Mouse (Mus musculus): ENCODE measurements around the gene Syngr1.
A peak's percentile ranks its signal among the peaks of the same experiment; 100 is the strongest.

Gene Syngr1

DNA sequence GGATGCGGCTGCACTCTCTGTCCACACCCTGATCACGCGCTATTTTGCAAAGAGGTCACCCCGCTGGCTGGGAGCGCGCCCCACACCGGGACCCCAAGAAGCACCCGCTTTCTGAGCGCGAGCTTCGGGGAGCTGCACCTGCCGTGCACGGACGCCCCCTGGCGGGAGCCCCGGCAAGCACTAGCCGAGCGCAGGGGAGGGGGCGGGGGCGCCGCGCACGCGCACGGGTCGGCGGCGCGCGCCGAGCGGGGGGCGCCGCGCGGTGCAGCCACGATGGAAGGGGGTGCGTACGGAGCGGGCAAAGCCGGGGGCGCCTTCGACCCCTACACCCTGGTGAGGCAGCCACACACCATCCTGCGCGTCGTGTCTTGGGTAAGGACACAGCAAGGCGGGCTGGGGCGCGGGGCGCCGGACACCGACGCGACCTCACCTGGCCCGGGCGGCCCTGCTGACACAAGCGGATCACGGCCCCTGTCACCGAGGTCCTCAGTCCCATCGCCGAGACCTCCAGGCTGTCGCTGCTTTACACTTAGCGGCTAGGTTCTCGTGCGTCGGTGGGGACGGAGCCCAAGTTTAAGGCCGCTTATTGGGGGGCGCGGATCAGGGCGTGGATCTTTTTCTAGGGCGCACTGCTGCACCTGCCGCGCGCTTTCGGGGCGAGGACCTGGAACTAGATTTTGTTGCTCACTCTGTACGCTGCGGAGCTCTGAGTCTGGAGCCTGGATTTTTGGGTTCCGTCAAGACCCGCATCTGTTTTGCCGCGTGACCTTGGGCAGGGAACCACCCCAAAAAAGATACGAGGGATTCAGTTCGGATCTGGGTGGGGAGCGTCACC is at the start of gene Syngr1, which contains the start of gene Rpl3:
TSS of gene Syngr1 (plus strand) at position 214 of the 835 bp plus-strand sequence.
TSS of gene Rpl3 (minus strand) at position 748 of the 835 bp plus-strand sequence.
- peak; percentile 84 to 95 for DNase-seq

DNA sequence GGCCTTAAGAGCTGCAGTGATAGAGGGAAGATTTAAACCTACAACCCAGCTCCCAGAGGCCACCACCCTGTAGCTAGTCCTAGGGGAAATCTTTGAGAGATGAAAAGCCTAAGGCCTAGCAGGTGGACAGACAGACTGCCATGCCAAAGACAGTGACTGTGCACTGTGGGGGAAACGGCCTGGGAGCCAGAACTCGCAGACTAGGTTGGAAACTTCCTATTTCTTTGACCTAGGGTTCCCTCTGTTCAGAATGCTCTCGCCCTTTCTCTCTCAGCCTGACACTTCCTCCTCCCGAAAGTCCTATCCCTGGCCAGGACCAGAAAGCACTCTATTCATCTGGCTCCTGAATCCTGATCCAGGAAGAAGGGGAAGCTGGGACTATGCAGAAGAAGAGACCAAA is 49.0 kb upstream of the Syngr1 start:
- no peak for DNase-seq

DNA sequence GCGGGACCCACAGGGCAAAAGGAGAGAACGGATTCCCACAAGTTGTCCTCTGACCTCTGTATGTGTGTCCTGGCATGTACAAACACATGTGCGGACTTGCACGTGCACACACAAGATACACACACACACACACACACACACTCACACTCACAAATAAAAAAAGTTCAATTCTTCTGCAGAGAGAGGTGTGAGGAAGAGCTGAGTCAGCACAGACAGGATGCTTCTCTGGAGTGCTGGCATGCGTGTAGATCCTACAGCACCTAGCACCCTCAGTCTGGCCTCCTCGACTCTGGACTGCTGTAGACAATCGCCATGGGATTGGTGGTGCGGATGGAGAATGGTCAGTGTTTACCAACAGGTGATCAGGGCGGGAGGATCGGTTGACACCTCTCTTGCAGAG is 46.9 kb upstream of the Syngr1 start:
- no peak for DNase-seq

DNA sequence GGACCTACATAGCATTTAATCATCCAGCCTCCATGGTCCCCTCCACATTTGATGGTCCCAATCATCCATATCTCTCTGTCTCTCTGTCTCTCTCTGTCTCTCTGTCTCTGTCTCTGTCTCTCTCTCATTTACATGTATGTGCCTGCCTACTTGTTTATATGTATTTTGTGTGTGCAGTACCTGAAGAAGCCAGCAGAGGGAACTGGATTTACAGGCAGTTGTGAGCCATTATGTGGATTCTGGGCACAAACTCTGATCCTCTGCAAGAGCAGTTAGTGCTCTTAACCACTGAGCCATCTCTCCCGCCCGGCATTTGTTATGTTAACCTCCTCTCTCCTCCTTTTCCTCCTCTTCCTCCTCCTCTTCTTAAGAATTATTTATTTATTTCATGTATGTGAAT is 45.4 kb upstream of the Syngr1 start:
- DNase-seq = no peak

DNA sequence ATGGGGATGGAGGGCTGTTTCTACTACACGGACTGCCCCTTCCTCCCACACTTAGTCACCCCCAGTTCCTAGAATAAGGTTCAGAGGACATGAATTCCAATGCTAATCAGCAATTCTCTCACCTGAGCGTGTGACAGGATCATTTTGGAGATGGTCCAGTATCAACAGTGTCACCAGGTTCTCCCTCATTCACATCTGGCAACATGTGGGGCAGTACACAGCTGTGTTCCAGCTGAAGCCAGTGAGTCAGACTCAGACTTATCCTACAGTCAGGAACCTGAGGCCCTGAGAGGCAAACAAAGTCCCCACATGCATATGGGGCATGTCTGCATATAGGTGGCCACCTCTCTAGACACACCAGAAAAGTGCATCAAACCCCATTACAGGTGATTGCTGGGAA is 43.9 kb upstream of the Syngr1 start:
- DNase-seq = no peak

DNA sequence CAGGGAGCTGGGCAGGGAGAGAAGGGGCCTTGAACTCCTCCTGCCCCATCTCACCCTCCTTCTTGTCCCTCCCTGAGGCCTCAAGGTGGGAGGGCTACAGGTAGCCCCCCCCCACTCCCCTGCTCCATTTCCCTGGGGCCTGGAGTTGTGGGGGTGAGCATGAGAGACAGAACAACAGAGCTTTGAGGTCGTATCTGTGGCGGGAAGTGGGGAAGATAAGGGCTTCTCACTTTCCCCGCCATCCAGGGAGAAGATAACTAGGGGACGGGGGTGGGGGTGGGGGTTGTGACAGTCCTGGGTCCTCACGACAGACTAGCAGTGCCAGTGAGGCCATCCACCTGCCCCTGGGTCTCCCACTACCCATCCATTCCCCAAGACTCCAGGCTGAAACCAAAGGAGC is 43.2 kb upstream of the Syngr1 start:
- no peak for DNase-seq

DNA sequence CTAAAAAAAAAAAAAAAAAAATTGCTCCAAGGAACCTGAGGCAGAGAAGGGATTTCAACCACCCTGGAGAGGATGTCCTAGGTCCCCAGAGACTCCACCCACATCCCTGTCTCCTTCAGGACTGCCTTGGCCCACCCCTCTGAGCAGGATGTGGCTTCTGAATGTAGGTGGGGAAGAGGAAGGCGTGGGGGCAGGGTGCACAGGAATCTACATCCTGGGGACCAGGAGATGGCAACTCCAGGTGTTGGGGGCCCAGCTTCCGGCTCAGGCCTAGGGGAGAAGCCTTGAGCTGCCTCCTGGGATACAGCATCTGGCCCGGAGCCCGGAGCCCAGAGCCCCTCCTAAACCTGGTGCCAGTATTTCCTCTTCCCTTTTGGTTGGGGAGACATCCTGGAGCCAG is 41.0 kb upstream of the Syngr1 start:
- no peak for DNase-seq

DNA sequence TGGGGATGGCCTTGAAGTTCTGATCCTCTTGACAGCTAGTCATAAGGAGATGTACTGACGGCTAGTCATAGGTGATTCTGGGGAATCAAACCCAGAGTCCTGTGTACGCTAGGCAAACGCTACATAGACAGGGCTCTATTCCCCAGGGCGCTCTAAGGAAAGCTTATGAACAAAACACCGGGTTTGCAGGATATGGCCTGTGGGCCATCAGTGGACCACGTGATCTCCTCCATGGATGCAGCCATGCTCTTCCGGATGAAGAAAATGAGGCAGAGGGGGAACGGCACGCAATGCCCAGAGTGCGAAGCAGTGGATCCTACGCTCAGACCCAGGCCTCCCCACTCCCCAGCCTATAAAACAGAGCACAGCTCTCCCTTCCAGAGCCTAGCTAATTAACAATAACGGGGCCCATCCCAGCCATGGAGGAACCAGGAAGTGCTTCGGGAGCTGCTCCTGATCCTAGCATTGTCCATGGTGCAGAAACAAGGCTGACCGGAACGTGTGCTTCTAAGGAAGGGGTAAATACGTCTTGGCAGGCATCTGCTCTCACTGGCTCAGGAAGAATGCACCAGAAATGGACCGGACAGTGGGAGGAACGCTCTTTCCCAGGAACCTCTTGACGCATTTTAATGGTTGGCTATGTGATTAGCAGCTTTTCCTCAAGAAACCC is 39.9 kb upstream of the Syngr1 start:
- DNase-seq = no peak

DNA sequence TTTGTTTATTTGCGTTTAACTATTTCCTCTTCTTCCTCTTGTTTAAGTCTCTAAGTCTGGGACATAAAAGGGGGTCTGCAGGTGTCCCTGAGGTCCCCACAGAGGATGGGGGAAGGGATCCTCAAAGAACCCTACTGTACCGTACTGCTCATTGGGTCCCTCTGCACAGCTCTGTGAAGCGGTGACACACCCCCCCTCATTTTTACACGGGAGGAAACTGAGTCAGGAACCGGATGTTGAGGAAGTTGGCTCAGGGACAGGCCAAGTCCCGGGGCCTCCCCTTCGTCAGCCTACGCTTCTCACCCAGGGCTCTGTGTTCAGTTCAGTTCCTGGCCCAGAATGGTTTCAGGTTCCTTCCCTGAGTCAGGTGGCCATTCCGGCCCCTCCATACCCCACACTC is 39.4 kb upstream of the Syngr1 start:
- DNase-seq = no peak

DNA sequence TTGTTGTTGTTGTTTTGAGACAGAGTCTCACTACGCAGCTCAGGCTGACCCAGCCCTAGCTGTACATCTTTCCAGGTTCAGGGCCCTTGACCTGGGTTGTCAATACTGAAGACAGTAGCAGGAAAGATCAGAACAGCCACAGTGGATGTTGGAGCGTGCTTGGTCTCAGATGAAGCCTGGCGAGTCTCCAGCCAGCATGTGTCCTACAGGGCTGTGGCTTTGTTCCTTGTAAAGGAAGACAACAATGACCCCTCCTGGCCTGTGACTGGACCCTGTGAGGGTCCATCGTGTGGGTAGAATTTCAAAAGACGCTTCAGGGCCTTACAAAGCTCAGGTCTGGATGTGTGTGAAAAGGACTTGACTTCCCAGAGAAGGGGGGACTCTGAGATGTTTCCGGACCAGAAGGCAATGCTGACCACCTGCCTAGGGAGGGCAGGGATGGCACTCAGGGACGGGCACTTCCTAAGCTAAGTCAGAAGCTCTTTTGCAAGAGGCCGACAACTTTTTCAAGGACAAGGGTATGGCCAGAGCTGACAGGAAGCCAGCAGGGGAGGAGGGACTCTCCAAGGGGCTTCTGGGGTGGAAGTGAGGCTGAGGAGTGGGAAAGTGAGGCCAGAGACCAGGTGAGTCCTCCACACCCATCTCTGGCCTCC is 37.6 kb upstream of the Syngr1 start:
- DNase-seq = no peak

DNA sequence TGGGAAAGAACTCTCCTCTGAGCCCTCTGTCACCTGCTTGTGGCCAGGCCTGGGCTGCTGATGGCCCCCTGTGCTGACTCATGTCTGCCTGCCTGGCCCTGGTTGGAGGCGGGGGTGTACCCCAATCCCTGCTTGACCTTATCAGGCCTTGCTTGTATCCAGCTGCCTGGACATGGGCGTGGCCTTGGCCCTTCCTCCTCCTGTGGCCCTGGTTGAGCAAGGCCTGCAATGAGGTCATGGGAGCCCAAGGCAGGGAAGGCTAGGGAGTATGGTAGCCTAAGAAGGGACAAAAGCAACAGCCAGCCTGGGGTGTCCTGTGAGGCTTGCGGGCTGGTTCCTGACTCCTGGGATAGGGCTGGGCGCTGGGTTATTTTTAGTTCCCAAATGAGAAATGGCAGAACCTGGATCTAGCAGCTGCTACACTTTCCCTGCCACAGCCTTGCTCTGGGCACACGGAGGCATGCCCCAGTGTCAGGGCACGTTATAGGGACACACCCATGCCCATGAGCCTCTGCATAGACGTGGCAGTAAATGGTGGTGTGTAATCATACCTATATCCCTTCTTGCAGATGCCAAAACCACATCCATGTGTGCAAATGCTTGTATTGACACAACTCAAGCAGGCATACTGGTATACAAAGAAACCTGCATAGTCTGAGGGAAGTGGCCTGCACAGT is 37.0 kb upstream of the Syngr1 start:
- DNase-seq = no peak

DNA sequence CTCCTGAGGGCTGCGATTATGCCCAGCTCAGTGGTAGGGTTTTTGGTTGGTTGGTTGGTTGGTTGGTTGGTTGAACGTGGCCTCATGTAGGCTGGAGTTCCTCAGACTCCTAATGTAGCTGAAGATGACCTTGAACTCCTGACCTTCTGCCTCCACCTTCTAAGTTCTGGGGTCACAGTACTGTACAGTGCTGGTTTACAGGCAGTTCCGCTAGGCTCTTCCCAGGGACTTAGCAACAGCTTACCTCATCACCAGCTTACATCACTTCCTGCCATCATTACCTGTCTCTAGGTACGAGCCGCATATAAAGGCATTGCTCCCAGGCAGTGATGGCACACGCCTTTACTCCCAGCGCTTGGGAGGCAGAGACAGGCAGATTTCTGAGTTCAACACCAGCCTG is 33.0 kb upstream of the Syngr1 start:
- DNase-seq = no peak

DNA sequence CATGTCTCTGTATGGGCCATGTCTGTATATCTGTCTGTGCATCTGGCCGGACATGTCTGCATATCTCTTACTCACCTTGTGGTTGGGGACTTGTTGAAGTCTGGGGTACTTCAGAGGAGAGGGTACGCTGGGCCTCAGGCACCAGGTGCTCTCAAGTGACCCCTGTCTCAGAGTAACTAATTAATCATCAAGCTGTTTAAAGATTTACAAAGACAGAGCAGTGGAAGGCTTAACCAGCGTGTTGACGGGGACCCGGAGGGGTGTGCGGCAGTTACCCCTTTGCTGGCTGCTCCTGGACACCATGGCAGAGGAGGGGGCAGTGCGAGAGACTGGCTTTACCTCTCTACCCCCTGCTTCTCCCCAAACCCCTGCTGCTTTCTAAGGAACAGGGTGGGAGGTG is 31.5 kb upstream of the Syngr1 start:
- no peak for DNase-seq

DNA sequence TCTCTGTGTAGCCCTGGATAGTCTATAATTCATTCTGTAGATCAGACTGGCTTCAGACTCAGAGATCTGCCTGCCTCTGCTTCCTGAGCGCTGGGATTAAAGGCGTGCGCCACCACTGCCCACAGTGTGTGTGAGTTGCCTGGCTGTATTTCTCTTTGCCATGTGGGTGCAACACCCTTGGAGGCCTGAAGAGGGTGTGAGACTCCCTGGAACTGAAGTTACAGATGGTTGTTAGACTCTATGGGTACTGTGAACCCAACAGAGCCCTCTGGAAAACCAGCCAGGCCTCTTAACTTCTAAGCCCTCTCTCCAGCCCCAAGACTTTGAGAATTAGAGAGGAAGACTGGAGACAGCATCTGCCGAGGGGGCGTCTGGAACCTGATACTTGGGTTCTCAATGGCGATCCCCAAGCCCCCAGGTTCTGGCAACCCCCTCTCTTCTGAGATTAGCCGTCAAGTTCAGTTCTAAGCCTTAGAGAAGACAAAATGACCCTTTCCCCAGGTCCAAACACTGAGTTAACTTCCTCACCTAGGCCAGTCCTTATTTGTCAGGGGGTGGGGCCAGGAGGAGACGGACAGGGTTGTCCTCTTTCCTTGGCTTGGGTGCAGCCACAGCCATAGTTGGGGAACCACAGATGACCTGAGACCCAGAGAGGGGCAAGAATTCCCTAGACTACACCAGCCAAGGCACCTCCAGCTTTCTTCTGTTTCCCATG is 30.6 kb upstream of the Syngr1 start:
- no peak for DNase-seq

DNA sequence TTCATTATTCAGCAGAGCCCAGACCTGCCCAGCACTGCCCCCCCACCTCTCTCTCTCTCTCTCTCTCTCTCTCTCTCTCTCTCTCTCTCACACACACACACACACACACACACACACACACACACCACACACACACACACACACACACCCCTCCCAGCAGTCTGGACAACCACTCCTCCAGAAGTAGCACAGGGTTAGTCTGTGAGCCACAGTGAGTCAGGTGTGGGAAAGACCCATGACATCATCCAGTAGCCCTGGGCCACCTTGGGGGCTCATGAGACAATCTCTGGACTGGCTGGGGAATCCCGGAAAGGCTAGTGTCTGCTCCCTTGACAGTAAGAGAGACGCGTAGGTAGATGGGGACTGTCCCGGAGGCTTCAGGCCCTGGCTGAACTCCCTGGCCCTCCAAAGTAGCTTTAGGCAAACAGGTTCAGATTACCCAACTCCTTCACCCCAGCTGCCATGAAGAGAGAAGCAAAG is 30.0 kb upstream of the Syngr1 start:
- DNase-seq = no peak

DNA sequence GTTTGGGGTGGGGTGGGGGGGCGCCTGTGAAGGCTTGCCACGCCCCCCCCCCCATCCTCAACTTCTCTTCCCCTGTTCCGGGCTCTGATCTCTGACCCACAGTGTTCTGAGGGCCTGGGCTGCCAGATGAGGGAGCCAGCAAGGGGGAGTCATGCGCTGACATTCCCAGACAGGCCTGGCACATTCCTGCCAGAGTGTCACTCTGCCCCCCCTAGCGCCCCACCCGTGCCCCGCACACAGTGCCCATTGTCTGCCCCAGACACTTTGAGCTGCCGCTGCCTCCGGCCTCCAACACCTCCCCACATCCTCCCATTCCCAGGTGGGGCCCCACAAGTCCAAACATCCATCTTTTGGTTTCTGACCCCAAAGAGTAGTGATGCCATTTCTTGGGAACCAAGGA is 28.8 kb upstream of the Syngr1 start:
- no peak for DNase-seq

DNA sequence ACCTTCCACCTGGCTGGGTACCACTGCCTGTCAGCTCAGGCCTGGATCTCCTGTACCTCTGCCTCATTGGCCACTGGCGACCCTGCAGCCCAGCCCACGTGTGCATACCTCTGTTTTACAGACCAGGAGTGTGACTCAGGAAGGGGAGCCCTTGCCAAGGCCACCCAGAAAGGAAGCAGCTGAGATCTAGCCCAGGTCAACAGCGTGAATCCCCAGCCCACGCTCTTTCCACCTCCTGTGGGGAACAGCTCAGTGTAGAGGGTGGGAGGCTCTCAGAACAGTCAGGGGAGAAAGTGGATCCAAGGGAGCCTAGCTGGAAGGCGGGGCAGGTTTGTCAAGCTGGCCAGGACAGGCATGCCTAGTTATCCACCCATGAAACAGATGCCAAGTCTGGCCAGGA is 28.3 kb upstream of the Syngr1 start:
- no peak for DNase-seq

DNA sequence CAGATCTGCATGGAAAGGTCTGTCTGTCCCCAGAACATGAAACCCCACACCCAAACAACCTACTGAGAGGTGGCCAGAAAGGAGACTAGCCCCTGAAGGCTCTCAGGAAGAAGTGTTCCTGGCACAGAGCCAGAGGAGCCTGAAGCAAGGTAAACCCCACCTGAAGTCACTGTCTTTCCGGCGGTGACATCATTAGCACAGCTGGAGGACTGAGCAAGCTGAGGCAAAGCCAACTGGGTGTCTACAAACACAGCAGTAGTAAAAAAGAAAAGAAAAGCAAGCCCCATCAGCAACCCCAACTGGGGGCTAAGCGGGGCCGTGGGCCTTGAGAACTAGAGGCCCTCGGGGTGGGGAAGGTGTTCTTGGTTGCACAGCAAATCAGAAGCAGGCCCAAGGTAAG is 26.2 kb upstream of the Syngr1 start:
- DNase-seq = no peak

DNA sequence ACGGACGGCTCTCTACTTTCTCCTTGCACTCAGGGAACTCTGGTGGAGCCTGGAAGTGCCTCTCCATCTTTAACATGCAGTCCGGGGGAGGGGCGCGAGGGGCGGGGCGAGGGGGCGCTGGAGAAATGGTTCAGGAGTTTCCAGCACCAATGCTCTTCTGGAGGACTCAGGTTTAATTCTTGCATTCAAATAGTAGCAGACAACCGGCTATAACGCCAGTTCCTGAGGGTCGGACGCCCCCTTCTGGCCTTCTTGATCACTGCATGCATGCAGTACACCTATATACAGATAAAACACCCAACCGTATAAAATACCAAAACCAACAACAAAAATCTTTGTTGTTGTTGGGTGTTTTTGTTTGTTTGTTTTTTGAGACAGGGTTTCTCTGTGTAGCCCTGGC is 25.7 kb upstream of the Syngr1 start:
- no peak for DNase-seq

DNA sequence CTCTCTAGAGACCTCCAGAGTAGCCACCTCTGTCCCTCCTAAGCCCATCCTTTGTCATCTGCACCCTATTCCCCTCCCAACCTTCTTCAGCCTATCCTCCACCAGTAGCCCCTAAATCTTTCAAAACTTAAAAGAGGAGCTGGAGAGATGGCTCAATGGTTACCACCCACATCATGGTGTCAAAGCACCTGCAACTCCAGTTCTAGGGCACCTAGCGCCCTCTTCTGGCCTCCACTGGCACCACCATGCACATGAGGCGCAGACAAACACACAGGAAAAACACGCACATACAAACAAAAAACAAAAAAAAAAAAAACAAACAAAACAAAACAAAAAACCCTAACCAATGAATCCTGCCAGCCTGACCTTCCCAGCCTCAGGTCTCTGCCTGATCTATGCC is 24.6 kb upstream of the Syngr1 start:
- DNase-seq = no peak

DNA sequence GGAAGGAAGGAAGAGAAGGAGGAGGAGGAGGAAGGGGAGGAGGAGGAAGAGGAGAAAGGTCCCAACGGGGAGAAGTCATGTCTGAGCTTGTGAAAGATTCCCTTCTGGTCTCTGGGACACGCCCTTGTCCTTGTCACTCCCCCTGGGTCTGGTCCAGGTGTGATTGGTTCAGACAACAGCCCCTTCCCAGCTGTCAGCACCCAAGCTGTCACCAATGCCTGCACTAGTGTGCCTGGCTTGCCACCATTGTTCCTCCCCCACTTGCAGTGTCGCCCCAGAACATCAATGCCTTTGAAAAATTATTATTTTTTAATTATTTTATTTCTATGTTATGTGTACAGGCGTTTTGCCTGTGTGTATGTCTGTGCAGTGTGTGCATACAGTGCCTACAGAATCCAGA is 22.0 kb upstream of the Syngr1 start:
- DNase-seq = no peak

DNA sequence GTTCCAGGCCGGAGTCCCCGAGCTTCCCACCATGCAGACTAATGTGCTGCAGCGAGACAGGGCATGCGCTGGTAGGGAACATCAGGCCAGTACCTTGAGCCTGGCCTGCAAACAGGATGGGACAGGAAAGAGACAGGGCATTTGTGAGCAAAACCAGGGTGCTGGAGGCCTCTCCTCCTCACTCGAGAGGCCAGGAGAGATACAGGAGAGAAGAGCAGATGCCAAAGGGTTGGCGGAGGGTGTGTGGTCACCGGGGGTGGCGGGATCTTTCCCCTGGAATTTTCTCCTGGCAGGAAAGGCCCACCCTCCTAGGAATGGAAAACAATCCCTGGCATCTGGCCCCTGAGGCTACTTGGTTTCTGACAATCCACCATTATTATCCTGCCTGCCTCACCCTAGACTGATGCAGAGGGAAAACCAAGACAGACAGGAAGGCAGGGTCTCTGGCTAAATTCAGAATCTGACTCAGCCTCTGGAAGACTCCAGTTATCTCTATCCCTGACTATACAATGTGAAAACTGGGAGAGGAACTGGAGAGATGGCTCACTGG is 21.0 kb upstream of the Syngr1 start:
- no peak for DNase-seq

All from cerebellum, adult 18-20 months (tissue).